Mouse (Mus musculus) liver, postnatal 0 days (tissue): ENCODE measurements around the gene Snx22.

Experiments
- CTCF ChIP-seq: sonication (generic); IDR thresholded peaks from 2 replicates; pipeline ENCODE4 v1.5.1; 2016; ENCODE audit warnings: antibody characterized with exemption, low read depth
- EP300 ChIP-seq: IDR thresholded peaks from 2 replicates; pipeline ENCODE4 v1.6.1; 2016; ENCODE audit warnings: antibody characterized with exemption, low read depth, mild to moderate bottlenecking

- TF ChIP-seq CTCF: no peak
- TF ChIP-seq EP300: no peak
Measured at GRCm38 (mm10) chr9:66070151-66070550, 632 bp upstream of the Snx22 start.
